Mouse (Mus musculus) hindbrain, embryonic 11.5 days (tissue): ENCODE measurements at regions not wholly inside any gene's neighbourhood (a gene's known extent, or its start where the extent isn't known, plus 50 kb on each side); places are given as distances from the start of the nearest gene placed in this dataset.

Source experiments
- ATAC-seq: fragments of 200-750 bp; cut with Nextera tagmentation; 2 replicates; pipeline ENCODE4 v1.8.0; 2017; ENCODE audit warnings: mild to moderate bottlenecking, moderate TSS enrichment, moderate library complexity; ENCODE audit not compliant: low FRiP score
- DNase-seq: peaks from one replicate; pipeline ENCODE4 v3.0.0-alpha.2; 2015; ENCODE audit warnings: low spot score
- H3K27ac ChIP-seq: fragments of 300-500 bp; sonication (generic); 2 replicates; pipeline ENCODE4 v1.5.1; 2014; ENCODE audit warnings: mild to moderate bottlenecking, low read depth, low read length
- H3K27me3 ChIP-seq: fragments of 300-500 bp; sonication (generic); 2 replicates; pipeline ENCODE4 v1.6.1; 2014; ENCODE audit warnings: mild to moderate bottlenecking, low read length, moderate library complexity, mixed read lengths; ENCODE audit not compliant: control insufficient read depth, insufficient read depth
- H3K36me3 ChIP-seq: fragments of 300-500 bp; sonication (generic); 2 replicates; pipeline ENCODE4 v1.6.1; 2014; ENCODE audit warnings: mild to moderate bottlenecking, low read length, moderate library complexity, mixed read lengths; ENCODE audit not compliant: control insufficient read depth, insufficient read depth
- H3K4me1 ChIP-seq: fragments of 300-500 bp; sonication (generic); replicated peaks from 2 replicates; pipeline ENCODE4 v1.6.1; 2014; ENCODE audit warnings: low read length, mixed read lengths; ENCODE audit not compliant: control insufficient read depth, insufficient read depth
- H3K4me2 ChIP-seq: fragments of 300-500 bp; sonication (generic); replicated peaks from 2 replicates; pipeline ENCODE4 v1.6.1; 2014; ENCODE audit warnings: mild to moderate bottlenecking, low read depth, low read length
- H3K4me3 ChIP-seq: fragments of 300-500 bp; sonication (generic); 2 replicates; pipeline ENCODE4 v1.5.1; 2014; ENCODE audit warnings: low read depth, low read length
- H3K9ac ChIP-seq: fragments of 300-500 bp; sonication (generic); 2 replicates; pipeline ENCODE4 v1.6.1; 2014; ENCODE audit warnings: low read depth, low read length
- H3K9me3 ChIP-seq: fragments of 300-500 bp; sonication (generic); 2 replicates; pipeline ENCODE4 v1.6.1; 2016; ENCODE audit warnings: low read length; ENCODE audit not compliant: control insufficient read depth
- WGBS: fragments of 180-500 bp; shearing (Covaris S2); extraction: QIAGEN DNeasy Blood & Tissue Kit; methylation state at CpG from one replicate; pipeline ENCODE4 v1.1.7; 2014; 5-methylcytosine and 5-hydroxymethylcytosine counted together

GRCm38 (mm10) chr17:81319605-81320004, 122.0 kb upstream of the Gm11096 start:
- Histone ChIP-seq H3K9me3 (no peaks in the 10 kb centered on the region), H3K27ac (no peak overlapping the region), H3K4me2 (no peak overlapping the region), H3K36me3 (no peaks in the 10 kb centered on the region), H3K4me1 (no peaks in the 10 kb centered on the region), H3K4me3 (no peak overlapping the region), H3K9ac (no peak overlapping the region), H3K27me3 (no peaks in the 10 kb centered on the region)
- DNase-seq (no peak), ATAC-seq (no peak)
- WGBS: 92% methylated on average over 2 of the region's 2 CpGs

- H3K27me3 ChIP-seq: no peaks in the 10 kb centered on the region
- H3K9ac ChIP-seq: no peak overlapping the region
- DNase-seq (no peak), ATAC-seq (no peak)
- no peak overlapping the region for H3K4me3 ChIP-seq
- H3K4me1 ChIP-seq: no peaks in the 10 kb centered on the region
- 72% methylated on average over 5 of the region's 5 CpGs for WGBS
- H3K9me3 ChIP-seq: no peaks in the 10 kb centered on the region
- H3K4me2 ChIP-seq: no peak overlapping the region
- no peak overlapping the region for H3K27ac ChIP-seq
- H3K36me3 ChIP-seq: no peaks in the 10 kb centered on the region
These were observed 124.9 kb upstream of the Gm11096 start for GRCm38 (mm10) chr17:81316655-81317054.

DNA sequence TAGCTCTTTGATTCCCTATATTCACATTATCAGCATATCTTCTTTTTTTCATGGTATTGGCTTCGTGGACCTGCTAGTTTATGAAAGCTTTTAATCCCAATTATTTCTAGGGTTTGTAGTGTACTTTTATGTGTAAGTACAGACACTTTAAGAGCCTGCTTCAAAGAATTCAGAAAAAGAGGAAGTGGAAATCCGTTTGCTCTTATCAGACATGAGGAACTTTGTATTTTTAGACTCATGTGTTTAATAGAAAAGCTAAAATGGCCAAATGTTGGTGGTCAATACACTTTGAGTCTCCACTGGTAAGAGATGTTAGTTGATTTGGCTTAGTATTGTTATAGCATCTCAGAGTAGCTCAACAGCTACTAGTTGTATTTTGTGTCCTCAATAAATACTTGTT, 135.7 kb upstream of the Gm11096 start:
- Histone ChIP-seq H3K9ac (no peak overlapping the region), H3K4me2 (no peak overlapping the region), H3K36me3 (no peaks in the 10 kb centered on the region), H3K27me3 (no peaks in the 10 kb centered on the region), H3K4me1 (no peaks in the 10 kb centered on the region), H3K27ac (no peak overlapping the region), H3K9me3 (no peaks in the 10 kb centered on the region), H3K4me3 (no peak overlapping the region)
- DNase-seq (no peak), ATAC-seq (no peak)
- WGBS: 78% methylated on average over 2 of the region's 2 CpGs

GRCm38 (mm10) chr17:81304574-81304973, 137.0 kb upstream of the Gm11096 start:
- DNase-seq (no peak), ATAC-seq (no peak)
- H3K9ac ChIP-seq: no peak overlapping the region
- no peak overlapping the region for H3K4me2 ChIP-seq
- no peaks in the 10 kb centered on the region for H3K27me3 ChIP-seq
- H3K4me1 ChIP-seq: no peaks in the 10 kb centered on the region
- H3K27ac ChIP-seq: no peak overlapping the region
- WGBS: 70% methylated on average over 1 of the region's 1 CpGs
- H3K4me3 ChIP-seq: no peak overlapping the region
- no peaks in the 10 kb centered on the region for H3K36me3 ChIP-seq
- no peaks in the 10 kb centered on the region for H3K9me3 ChIP-seq

DNA sequence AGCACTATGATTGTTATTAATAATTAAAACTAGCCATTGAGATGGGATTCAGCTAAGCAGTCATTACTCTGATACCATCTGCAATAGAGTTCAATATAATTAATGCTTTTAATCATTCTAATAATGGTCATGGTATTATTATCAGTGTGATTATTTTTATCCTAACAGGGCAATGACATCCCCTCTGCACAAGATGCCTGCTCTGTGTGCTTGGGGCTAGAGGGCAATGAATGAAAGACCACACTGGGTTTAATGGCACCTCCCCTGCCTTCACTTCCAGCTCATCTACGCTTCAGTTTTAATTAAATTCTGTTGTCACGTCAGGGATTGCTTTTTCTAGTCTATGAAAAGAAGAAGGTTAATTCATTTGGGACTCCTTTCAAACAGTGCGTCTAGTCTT, 139.1 kb upstream of the Gm11096 start:
- H3K4me1 ChIP-seq: no peaks in the 10 kb centered on the region
- WGBS: 59% methylated on average over 3 of the region's 3 CpGs
- no peaks in the 10 kb centered on the region for H3K36me3 ChIP-seq
- H3K4me2 ChIP-seq: no peak overlapping the region
- no peak overlapping the region for H3K27ac ChIP-seq
- H3K27me3 ChIP-seq: no peaks in the 10 kb centered on the region
- ATAC-seq (peak; percentile 67), DNase-seq (no peak)
- H3K9me3 ChIP-seq: no peaks in the 10 kb centered on the region
- no peak overlapping the region for H3K9ac ChIP-seq
- no peak overlapping the region for H3K4me3 ChIP-seq

DNA sequence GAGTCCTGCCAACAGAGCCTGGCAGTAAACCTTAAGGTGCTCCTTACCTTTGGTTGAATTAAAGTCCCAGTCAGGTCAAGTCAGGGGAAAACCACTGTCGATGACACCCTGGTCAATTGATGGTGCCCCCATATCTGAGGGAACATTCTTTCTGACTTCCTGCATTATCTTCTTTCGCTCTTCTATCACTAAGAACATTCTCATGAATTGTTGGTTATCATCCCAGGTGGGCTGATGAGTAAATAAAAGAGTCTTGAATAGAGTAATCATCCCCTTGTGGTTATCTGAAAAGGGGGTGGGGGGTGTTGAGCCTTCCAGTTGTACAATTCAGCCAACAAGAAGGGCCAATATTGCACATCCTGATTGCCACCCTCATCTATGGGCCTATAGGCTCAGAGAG, 149.7 kb upstream of the Gm11096 start:
- Histone ChIP-seq H3K27ac (no peak overlapping the region), H3K4me3 (no peak overlapping the region), H3K9ac (no peak overlapping the region), H3K4me1 (no peaks in the 10 kb centered on the region), H3K36me3 (no peaks in the 10 kb centered on the region), H3K9me3 (no peaks in the 10 kb centered on the region), H3K27me3 (no peaks in the 10 kb centered on the region), H3K4me2 (no peak overlapping the region)
- no peak for ATAC-seq
- no peak for DNase-seq
- WGBS: 91% methylated on average over 2 of the region's 2 CpGs

- Histone ChIP-seq H3K36me3 (no peaks in the 10 kb centered on the region), H3K9me3 (no peaks in the 10 kb centered on the region), H3K4me1 (no peaks in the 10 kb centered on the region), H3K4me2 (no peak overlapping the region), H3K27ac (no peak overlapping the region), H3K4me3 (no peak overlapping the region), H3K9ac (no peak overlapping the region), H3K27me3 (no peaks in the 10 kb centered on the region)
- 92% methylated on average over 2 of the region's 2 CpGs for WGBS
- no peak for ATAC-seq
- no peak for DNase-seq
These were observed 159.0 kb upstream of the Gm11096 start for GRCm38 (mm10) chr17:81282543-81282942.

DNA sequence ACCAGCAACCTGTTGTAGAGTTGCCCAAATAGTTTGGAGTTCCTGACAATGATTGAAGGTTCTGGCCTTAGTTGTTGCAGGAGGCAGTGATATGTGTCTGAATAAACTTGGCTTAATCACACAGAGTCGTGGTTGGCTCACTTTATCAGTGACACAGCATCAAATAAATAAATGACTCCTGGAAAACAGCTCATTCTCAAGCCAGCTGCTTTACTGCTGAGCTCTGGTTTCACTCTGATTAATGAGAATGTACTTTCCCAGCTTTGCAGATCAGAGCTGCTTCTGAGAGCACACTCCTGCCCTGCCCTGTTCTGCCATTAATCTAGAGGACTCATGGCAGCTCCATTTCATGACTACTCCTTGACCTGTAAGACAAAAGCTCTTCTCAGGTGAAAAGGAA, 171.3 kb upstream of the Gm11096 start:
- no peak overlapping the region for H3K9ac ChIP-seq
- H3K36me3 ChIP-seq: no peaks in the 10 kb centered on the region
- no peak overlapping the region for H3K4me2 ChIP-seq
- no peaks in the 10 kb centered on the region for H3K4me1 ChIP-seq
- no peak for DNase-seq
- H3K27ac ChIP-seq: no peak overlapping the region
- WGBS: 59% methylated on average over 1 of the region's 1 CpGs
- H3K4me3 ChIP-seq: no peak overlapping the region
- H3K9me3 ChIP-seq: no peaks in the 10 kb centered on the region
- no peak for ATAC-seq
- no peaks in the 10 kb centered on the region for H3K27me3 ChIP-seq

DNA sequence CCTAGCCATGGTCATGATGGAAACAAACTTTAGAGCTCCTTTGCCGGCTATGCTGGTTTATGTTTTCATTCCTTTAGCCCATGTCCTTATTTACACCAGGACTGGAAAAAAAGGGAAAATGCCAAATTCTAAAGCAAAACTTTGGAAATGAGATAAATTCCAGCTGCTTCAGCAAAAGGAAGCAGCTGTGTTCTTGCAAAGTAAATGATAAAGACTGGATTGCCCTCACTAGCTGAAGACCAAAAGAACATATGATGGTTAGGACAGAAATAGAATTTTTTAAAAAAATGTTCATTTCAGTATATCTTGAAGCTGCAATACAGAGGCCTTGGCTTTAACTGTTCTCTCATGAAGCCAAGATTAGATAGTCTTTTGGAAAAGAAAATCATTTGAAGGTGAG, 179.6 kb upstream of the Gm11096 start:
- Histone ChIP-seq H3K4me2 (no peak overlapping the region), H3K9me3 (no peaks in the 10 kb centered on the region), H3K4me1 (no peaks in the 10 kb centered on the region), H3K27me3 (no peaks in the 10 kb centered on the region), H3K27ac (no peak overlapping the region), H3K36me3 (no peaks in the 10 kb centered on the region), H3K9ac (no peak overlapping the region), H3K4me3 (no peak overlapping the region)
- ATAC-seq: no peak
- 88% methylated on average over 1 of the region's 1 CpGs for WGBS
- no peak for DNase-seq
